Mouse (Mus musculus): ENCODE measurements around the gene Pkmyt1. TPM values are rescaled to one million over a fixed set of nuclear protein-coding genes. Genes with fewer than 3 reads are reported as not detected.

The Pkmyt1 gene
- polyA plus RNA-seq, 1 experiment from 2014 or later, result 44.6 TPM

- peak overlapping the region; percentile 31; the same call in 1 of the 2 replicates for H3K9ac ChIP-seq (ENCODE audit: low read depth, low read length)
- no peak overlapping the region for H3K27ac ChIP-seq (ENCODE audit: low read length)
- H3K4me1 ChIP-seq (ENCODE audit: control insufficient read depth, insufficient read depth, low read length), result peaks cover 15% of the 10 kb centered on the region
- H3K9me3 ChIP-seq (ENCODE audit: control insufficient read depth, low read length), result no peaks in the 10 kb centered on the region
- no peak for ATAC-seq
- 83% methylated on average over 11 of the region's 11 CpGs for WGBS
- no peaks in the 10 kb centered on the region for H3K36me3 ChIP-seq (ENCODE audit: control insufficient read depth, insufficient read depth, low read length)
- peaks cover 18% of the 10 kb centered on the region for H3K27me3 ChIP-seq (replicated peaks; ENCODE audit: control insufficient read depth, insufficient read depth, low read length)
- H3K4me3 ChIP-seq (ENCODE audit: low read length), result peak overlapping the region; percentile 23
- peak overlapping the region; percentile 40 for H3K4me2 ChIP-seq (ENCODE audit: low read depth, low read length)
These were observed 23.5 kb downstream of the Pkmyt1 start for GRCm38 (mm10) chr17:23749400-23750191.

- Histone ChIP-seq H3K4me1 (ENCODE audit: control insufficient read depth, insufficient read depth, low read length) (no peaks in the 10 kb centered on the region), H3K9ac (ENCODE audit: low read depth, low read length) (no peak overlapping the region), H3K36me3 (ENCODE audit: control insufficient read depth, insufficient read depth, low read length) (peaks cover 17% of the 10 kb centered on the region), H3K27ac (ENCODE audit: low read length) (no peak overlapping the region), H3K9me3 (ENCODE audit: control insufficient read depth, low read length) (no peaks in the 10 kb centered on the region), H3K4me3 (ENCODE audit: low read length) (no peak overlapping the region), H3K4me2 (ENCODE audit: low read depth, low read length) (no peak overlapping the region), H3K27me3 (replicated peaks; ENCODE audit: control insufficient read depth, insufficient read depth, low read length) (no peaks in the 10 kb centered on the region)
- ATAC-seq, result no peak; the same call in 1 of the 2 replicates
- WGBS, result 91% methylated on average over 13 of the region's 13 CpGs
These were observed 29.6 kb downstream of the Pkmyt1 start for GRCm38 (mm10) chr17:23755689-23756088.

- Histone ChIP-seq H3K27me3 (replicated peaks; ENCODE audit: control insufficient read depth, insufficient read depth, low read length) (no peaks in the 10 kb centered on the region), H3K4me3 (ENCODE audit: low read length) (no peak overlapping the region), H3K9ac (ENCODE audit: low read depth, low read length) (no peak overlapping the region), H3K9me3 (ENCODE audit: control insufficient read depth, low read length) (no peaks in the 10 kb centered on the region), H3K4me2 (ENCODE audit: low read depth, low read length) (no peak overlapping the region), H3K36me3 (ENCODE audit: control insufficient read depth, insufficient read depth, low read length) (peaks cover 22% of the 10 kb centered on the region), H3K27ac (ENCODE audit: low read length) (no peak overlapping the region), H3K4me1 (ENCODE audit: control insufficient read depth, insufficient read depth, low read length) (no peaks in the 10 kb centered on the region)
- ATAC-seq, result no peak
- 95% methylated on average over 9 of the region's 9 CpGs for WGBS
These were observed 31.4 kb downstream of the Pkmyt1 start for GRCm38 (mm10) chr17:23757581-23757980.

- peaks cover 22% of the 10 kb centered on the region for H3K36me3 ChIP-seq (ENCODE audit: control insufficient read depth, insufficient read depth, low read length)
These were observed 32.7 kb downstream of the Pkmyt1 start for GRCm38 (mm10) chr17:23758801-23759200.

GRCm38 (mm10) chr17:23760231-23760630 lies 34.1 kb downstream of the Pkmyt1 start:
- H3K4me2 ChIP-seq (ENCODE audit: low read depth, low read length), result no peak overlapping the region
- H3K36me3 ChIP-seq (ENCODE audit: control insufficient read depth, insufficient read depth, low read length), result peaks cover 22% of the 10 kb centered on the region
- H3K4me1 ChIP-seq (ENCODE audit: control insufficient read depth, insufficient read depth, low read length), result no peaks in the 10 kb centered on the region
- no peak overlapping the region for H3K4me3 ChIP-seq (ENCODE audit: low read length)
- no peak overlapping the region for H3K27ac ChIP-seq (ENCODE audit: low read length)
- no peaks in the 10 kb centered on the region for H3K9me3 ChIP-seq (ENCODE audit: control insufficient read depth, low read length)
- WGBS, result 97% methylated on average over 9 of the region's 9 CpGs
- no peak for ATAC-seq
- no peak overlapping the region for H3K9ac ChIP-seq (ENCODE audit: low read depth, low read length)
- no peaks in the 10 kb centered on the region for H3K27me3 ChIP-seq (replicated peaks; ENCODE audit: control insufficient read depth, insufficient read depth, low read length)

More at GRCm38 (mm10) chr17:23758801-23759200, 32.7 kb downstream of the Pkmyt1 start:
- H3K9me3 ChIP-seq (ENCODE audit: control insufficient read depth, low read length), result no peaks in the 10 kb centered on the region
- H3K4me2 ChIP-seq (ENCODE audit: low read depth, low read length), result no peak overlapping the region
- no peaks in the 10 kb centered on the region for H3K27me3 ChIP-seq (replicated peaks; ENCODE audit: control insufficient read depth, insufficient read depth, low read length)
- no peak overlapping the region for H3K27ac ChIP-seq (ENCODE audit: low read length)
- 84% methylated on average over 8 of the region's 8 CpGs for WGBS
- ATAC-seq, result no peak
- H3K9ac ChIP-seq (ENCODE audit: low read depth, low read length), result no peak overlapping the region
- H3K4me3 ChIP-seq (ENCODE audit: low read length), result no peak overlapping the region
- no peaks in the 10 kb centered on the region for H3K4me1 ChIP-seq (ENCODE audit: control insufficient read depth, insufficient read depth, low read length)

- H3K27me3 ChIP-seq (replicated peaks; ENCODE audit: control insufficient read depth, insufficient read depth, low read length), result no peaks in the 10 kb centered on the region
- H3K36me3 ChIP-seq (ENCODE audit: control insufficient read depth, insufficient read depth, low read length), result peaks cover 18% of the 10 kb centered on the region
- H3K4me3 ChIP-seq (ENCODE audit: low read length), result no peak overlapping the region
- H3K9me3 ChIP-seq (ENCODE audit: control insufficient read depth, low read length), result no peaks in the 10 kb centered on the region
- no peak overlapping the region for H3K4me2 ChIP-seq (ENCODE audit: low read depth, low read length)
- no peak for ATAC-seq
- WGBS, result 96% methylated on average over 3 of the region's 3 CpGs
- no peak overlapping the region for H3K9ac ChIP-seq (ENCODE audit: low read depth, low read length)
- H3K27ac ChIP-seq (ENCODE audit: low read length), result no peak overlapping the region
- H3K4me1 ChIP-seq (ENCODE audit: control insufficient read depth, insufficient read depth, low read length), result no peaks in the 10 kb centered on the region
These were observed 35.0 kb downstream of the Pkmyt1 start for GRCm38 (mm10) chr17:23761155-23761554.

- Histone ChIP-seq H3K4me2 (ENCODE audit: low read depth, low read length) (no peak overlapping the region), H3K4me1 (ENCODE audit: control insufficient read depth, insufficient read depth, low read length) (no peaks in the 10 kb centered on the region), H3K36me3 (ENCODE audit: control insufficient read depth, insufficient read depth, low read length) (peaks cover 13% of the 10 kb centered on the region), H3K4me3 (ENCODE audit: low read length) (no peak overlapping the region), H3K9ac (ENCODE audit: low read depth, low read length) (no peak overlapping the region), H3K27ac (ENCODE audit: low read length) (no peak overlapping the region), H3K9me3 (ENCODE audit: control insufficient read depth, low read length) (no peaks in the 10 kb centered on the region), H3K27me3 (replicated peaks; ENCODE audit: control insufficient read depth, insufficient read depth, low read length) (no peaks in the 10 kb centered on the region)
- no peak for ATAC-seq
- 85% methylated on average over 11 of the region's 11 CpGs for WGBS
These were observed 36.8 kb downstream of the Pkmyt1 start for GRCm38 (mm10) chr17:23762976-23763375.

GRCm38 (mm10) chr17:23770493-23770892 lies 44.4 kb downstream of the Pkmyt1 start:
- Histone ChIP-seq H3K9ac (ENCODE audit: low read depth, low read length) (peak overlapping the region; percentile 88; the same call in 1 of the 2 replicates), H3K27ac (ENCODE audit: low read length) (no peak overlapping the region), H3K4me3 (ENCODE audit: low read length) (peak overlapping the region; percentile 83), H3K9me3 (ENCODE audit: control insufficient read depth, low read length) (no peaks in the 10 kb centered on the region), H3K27me3 (replicated peaks; ENCODE audit: control insufficient read depth, insufficient read depth, low read length) (no peaks in the 10 kb centered on the region), H3K36me3 (ENCODE audit: control insufficient read depth, insufficient read depth, low read length) (no peaks in the 10 kb centered on the region), H3K4me2 (ENCODE audit: low read depth, low read length) (peak overlapping the region; percentile 72), H3K4me1 (ENCODE audit: control insufficient read depth, insufficient read depth, low read length) (peaks cover 6% of the 10 kb centered on the region; the same call in 1 of the 2 replicates)
- WGBS, result 32% methylated on average over 2 of the region's 2 CpGs
- no peak for ATAC-seq

- H3K36me3 ChIP-seq (ENCODE audit: control insufficient read depth, insufficient read depth, low read length), result no peaks in the 10 kb centered on the region
- no peaks in the 10 kb centered on the region for H3K27me3 ChIP-seq (replicated peaks; ENCODE audit: control insufficient read depth, insufficient read depth, low read length)
- H3K4me3 ChIP-seq (ENCODE audit: low read length), result peak overlapping the region; percentile 83
- 1% methylated on average over 19 of the region's 19 CpGs for WGBS
- H3K4me2 ChIP-seq (ENCODE audit: low read depth, low read length), result peak overlapping the region; percentile 72
- peak overlapping the region; percentile 42 for H3K27ac ChIP-seq (ENCODE audit: low read length)
- peak overlapping the region; percentile 88 for H3K9ac ChIP-seq (ENCODE audit: low read depth, low read length)
- H3K4me1 ChIP-seq (ENCODE audit: control insufficient read depth, insufficient read depth, low read length), result peaks cover 6% of the 10 kb centered on the region; the same call in 1 of the 2 replicates
- no peak; the same call in 1 of the 2 replicates for ATAC-seq
- H3K9me3 ChIP-seq (ENCODE audit: control insufficient read depth, low read length), result no peaks in the 10 kb centered on the region
These were observed 44.8 kb downstream of the Pkmyt1 start for GRCm38 (mm10) chr17:23770896-23771283.

Measured in intestine, embryonic 16.5 days (tissue).